Mouse (Mus musculus): ENCODE measurements around the gene Kctd10.

The Kctd10 gene

GRCm38 (mm10) chr5:114345538-114345937 is 34.8 kb downstream of the Kctd10 start:
- DNase-seq (ENCODE audit: low spot score) = no peak

GRCm38 (mm10) chr5:114343612-114344011 is 36.7 kb downstream of the Kctd10 start:
- DNase-seq (ENCODE audit: low spot score) = no peak

- DNase-seq (ENCODE audit: low spot score) = no peak
These were observed 37.3 kb downstream of the Kctd10 start for GRCm38 (mm10) chr5:114342996-114343395.

GRCm38 (mm10) chr5:114323791-114324507 is 56.4 kb downstream of the Kctd10 start:
- DNase-seq (ENCODE audit: low spot score) = peak; percentile 52

GRCm38 (mm10) chr5:114323105-114323790 is 57.1 kb downstream of the Kctd10 start:
- no peak for DNase-seq (ENCODE audit: low spot score)

All from ovary, postnatal 36 days (tissue).